Mouse (Mus musculus) testis, adult 2 months (tissue): ENCODE measurements at regions not wholly inside any gene's neighbourhood (a gene's known extent, or its start where the extent isn't known, plus 50 kb on each side); places are given as distances from the start of the nearest gene placed in this dataset.

ENCODE experiments used
- CTCF ChIP-seq: fragments of 200-500 bp; IDR thresholded peaks from 2 replicates; pipeline ENCODE4 v1.5.1; 2012; ENCODE audit warnings: low read depth, mild to moderate bottlenecking, inconsistent platforms, low read length, moderate library complexity; ENCODE audit not compliant: control insufficient read depth, insufficient read depth, insufficient replicate concordance
- POLR2A ChIP-seq: fragments of 200-500 bp; IDR thresholded peaks from 2 replicates; pipeline ENCODE4 v1.6.1; 2012; ENCODE audit warnings: low read depth, mild to moderate bottlenecking, inconsistent platforms, low read length, moderate library complexity; ENCODE audit not compliant: control insufficient read depth

DNA sequence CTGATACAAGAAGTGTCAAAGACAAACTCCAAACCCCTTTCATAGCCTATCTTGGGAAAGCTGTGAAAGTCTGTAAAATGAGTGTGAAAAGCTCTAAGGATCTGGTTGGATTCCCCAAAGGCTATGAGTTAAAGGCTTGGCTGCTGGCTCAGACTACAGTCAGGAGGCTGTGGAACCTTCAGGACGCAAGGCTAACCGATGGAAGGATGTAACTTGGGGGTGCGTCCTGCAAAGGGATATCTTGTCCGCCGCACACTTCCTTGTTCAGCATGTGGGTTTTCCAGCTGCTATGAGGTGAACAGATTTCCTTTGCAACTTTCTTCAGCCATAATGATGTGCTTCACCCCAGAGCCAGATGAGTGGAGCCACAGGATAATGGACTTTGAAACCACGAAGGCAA lies 240.3 kb upstream of the Dusp10 start:
- TF ChIP-seq POLR2A (no peak), CTCF (no peak)
